Mouse (Mus musculus) forelimb bud, embryonic 11.5 days (tissue): ENCODE results near the gene Srsf1.

Source experiments
- DNase-seq: peaks from one replicate; pipeline ENCODE4 v3.0.0-alpha.2; 2012; ENCODE audit warnings: low read depth, low spot score

Gene Srsf1

DNA sequence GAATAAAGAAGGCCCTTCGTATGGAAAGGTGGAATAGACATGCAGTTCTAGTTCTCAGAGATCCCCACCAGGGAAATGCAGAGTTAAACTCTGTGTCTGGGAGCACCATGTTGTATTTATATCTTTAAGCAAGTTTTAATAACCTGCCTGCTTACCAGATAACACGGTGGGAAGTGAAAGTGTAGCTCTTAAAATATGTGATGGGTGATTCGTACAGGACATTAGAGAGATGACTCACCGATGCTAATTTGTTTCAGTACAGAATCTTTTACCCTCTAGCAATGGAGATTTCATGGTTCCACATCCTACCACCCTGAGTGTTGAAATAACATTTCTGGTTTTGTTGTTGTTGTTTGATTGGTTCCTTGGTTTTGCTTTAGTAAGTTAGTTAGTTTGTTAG lies 23.2 kb downstream of the Srsf1 start:
- DNase-seq = no peak

DNA sequence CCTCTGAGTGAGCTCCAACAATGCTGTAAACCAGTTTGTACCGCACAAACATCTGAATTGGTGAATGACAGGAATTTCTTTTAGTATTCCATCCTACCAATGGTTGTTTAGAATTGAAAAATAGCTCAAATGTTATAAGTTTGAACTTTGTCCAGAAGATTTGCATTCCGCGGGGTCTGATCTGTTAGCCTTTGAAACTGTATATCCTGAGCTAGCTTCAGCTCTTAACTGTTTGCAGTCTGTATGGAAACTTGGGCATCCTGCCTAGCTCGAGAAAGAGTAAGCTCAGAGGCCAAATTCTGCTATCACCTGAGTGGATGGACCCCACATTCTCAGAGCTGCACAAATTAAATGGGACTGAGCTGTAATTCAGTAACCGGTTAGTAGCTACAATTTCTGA lies 23.9 kb downstream of the Srsf1 start:
- DNase-seq = no peak

DNA sequence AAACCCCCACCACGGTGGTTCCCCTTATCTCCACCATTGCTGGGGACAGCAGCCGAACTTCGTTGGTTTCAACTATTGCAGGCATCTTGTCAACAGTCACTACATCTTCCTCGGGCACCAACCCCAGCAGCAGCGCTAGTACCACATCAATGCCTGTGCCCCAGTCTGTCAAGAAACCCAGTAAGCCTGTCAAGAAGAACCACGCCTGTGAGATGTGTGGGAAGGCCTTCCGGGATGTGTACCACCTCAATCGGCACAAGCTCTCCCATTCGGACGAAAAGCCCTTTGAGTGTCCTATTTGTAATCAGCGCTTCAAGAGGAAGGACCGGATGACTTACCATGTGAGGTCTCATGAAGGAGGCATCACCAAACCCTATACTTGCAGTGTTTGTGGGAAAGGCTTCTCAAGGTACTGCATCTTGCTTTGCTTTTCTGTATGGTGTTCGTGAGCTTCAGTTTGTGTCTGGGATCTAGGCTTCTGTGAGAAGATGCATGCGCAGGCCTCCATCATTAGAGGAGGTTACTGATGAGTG lies 26.2 kb downstream of the Srsf1 start:
- no peak for DNase-seq

DNA sequence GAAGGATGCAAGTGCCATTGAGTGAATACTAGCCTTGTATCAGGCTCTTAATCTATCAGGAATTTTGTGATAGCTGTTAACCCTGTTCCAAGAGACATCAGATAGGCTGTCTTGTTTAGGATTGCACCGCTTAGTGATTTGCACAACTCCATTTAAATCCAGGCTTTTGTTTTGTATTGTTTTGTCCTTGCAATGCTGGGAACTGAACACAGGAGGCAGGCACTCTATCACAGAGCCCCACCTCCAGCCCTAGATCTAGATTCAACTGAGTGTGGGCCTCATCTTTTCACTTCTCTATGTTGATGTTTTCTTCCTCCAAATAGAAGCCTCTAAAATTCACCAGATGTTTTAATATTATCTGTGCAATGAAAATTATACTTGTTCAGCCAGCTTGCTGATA lies 28.5 kb downstream of the Srsf1 start:
- DNase-seq = no peak

DNA sequence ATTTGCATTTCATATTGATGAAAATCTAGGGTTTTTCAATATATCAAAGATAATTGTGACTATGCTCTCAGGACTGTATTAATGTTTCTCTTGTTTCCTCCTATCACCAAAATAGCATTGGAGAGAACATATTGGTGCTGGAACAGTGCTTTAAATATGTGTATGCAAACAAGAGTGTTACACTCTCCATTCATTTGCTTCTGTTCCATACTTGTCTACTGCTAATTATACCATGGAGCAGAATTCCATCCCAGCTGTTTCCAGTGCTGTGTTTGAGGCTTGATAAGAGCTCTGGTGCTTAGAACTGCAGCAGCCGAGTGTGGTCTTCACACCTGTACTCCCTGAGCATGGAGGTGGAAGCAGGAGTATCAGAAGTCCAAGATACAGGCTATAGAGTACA lies 29.2 kb downstream of the Srsf1 start:
- DNase-seq = no peak

DNA sequence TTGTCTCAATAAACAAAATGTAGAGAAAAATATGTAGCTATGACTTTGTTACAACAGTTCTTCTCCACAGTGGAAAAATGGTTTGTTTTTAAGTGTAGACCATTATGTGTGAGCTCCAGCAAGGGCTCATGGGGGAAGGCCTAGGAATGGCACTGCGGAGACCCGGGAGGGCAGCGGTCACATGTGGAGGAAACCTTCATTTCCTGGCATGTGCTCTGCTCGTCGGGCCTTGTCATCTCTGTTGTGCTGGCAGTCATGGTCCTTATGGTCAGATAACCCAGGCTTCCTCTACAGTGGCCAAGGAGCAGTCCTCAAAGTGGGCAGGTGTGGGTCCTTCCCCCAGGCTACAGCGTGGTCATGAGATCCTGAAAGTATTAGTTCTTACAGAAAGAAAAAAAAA lies 36.5 kb downstream of the Srsf1 start:
- no peak for DNase-seq

DNA sequence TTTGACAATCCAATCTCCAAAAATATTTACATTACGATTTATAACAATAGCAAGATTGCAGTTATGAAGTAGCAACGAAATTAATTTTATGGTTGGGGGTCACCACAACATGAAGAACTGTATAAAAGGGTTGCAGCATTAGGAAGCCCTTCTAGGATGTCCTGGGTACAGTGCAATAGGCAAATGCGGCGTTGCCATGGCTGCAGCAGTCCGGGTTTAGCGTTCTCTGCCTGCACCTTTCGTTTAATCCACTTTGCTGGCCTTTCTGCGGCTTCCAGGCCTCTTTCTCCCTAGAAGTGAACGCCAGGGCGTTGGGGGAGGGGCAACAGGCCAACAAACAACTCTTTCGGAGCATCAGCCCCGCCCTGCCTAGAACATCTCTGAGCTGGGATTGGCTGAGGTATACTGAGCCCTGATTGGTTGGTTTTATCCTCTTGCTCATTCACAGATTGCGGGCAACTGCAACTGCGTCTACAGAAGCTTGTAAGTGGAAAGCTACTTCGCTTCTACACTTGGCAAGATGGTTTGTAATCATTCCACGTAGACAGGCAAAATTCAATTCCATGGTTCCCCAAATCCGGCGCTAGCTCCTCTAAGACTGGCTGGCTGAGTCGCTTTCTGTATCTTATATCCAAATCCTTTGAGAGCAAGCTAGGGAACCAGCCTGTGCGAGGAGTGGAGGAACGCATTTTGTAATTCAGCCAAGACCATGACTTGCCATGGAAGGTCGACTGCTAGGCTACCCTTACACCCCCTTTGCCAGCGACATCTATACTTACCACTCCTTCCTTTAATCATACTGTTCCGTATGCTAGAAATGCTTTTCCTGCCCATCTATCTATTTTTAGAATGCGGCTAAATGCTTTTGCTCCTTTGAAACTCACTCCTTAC lies 39.8 kb downstream of the Srsf1 start:
- DNase-seq = peak; percentile 96

DNA sequence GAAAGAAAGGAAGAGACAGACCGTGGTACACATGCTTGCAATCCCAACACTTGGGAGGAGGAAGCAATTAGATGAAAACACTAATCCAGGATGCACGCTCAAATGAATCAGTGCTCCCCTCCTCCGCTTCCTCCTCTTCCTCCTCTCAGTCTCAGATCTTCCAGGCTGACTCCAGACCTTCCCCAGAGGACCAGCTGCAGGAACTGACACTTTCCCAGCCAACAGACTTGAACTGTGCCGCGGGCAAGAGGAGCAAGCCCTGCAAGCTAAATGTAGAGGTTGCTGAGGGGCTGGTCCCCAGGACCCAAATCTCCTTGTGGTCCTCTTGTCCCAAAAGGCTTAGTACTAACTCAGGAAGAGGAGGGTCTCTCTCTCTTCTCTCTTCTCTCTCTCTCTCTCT lies 42.0 kb downstream of the Srsf1 start:
- no peak for DNase-seq

DNA sequence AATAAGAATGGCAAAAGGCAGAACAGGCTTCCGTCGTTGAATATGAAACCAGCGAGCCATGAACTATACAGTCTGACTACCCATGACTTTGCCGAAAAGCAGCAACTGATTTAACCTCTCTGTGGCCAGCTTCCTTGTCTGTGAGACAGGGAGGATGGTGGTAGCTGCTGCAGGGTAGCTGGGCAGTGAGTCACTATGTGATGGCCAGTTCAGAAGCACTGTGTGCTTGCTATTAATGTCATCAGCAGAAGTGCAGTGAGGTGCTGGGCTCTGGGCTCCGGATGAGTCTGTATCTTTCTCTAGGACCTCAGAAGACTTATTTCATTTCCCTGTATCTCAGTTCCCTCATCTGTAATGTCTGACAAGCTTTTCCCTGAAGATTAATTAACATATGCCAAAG lies 43.1 kb downstream of the Srsf1 start:
- DNase-seq = no peak

DNA sequence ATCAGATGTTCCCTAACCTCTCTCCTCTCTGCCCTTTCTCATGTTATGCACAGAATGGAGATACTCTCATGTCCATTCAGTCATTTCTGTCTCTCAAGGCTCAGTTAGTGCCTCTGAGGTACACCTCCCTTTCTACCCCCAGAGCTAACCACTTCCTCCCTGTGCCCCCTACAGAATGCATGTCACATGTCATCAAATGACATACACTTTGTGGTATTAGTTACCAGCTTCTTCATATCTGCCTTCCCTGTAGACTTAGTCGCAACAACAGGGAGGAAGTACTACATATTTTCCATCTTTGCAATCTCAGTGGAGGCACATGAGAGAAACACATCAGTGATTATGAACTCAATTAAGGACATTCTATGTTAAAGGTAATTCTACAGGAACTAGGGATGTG lies 44.8 kb downstream of the Srsf1 start:
- no peak for DNase-seq

DNA sequence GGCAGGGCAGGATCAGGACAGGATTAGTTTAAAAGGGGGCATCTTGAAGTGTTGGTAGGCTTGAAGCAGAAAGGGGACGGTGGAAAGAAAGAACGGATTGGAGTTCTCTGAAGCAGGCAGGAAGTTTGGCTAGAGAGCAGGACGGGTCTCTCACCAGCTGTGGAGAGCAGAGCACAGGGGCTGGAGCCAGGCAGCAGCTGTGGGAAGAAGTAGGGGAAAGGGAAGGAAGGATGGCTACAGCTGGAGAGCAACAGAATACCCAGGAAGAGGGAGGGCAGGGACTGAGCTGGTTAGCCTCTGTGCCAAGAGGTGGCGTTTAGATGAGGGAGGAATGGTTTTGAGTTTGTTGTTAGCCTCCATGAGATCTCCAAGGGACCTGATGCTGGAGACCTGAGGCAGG lies 50.0 kb downstream of the Srsf1 start:
- DNase-seq = no peak

DNA sequence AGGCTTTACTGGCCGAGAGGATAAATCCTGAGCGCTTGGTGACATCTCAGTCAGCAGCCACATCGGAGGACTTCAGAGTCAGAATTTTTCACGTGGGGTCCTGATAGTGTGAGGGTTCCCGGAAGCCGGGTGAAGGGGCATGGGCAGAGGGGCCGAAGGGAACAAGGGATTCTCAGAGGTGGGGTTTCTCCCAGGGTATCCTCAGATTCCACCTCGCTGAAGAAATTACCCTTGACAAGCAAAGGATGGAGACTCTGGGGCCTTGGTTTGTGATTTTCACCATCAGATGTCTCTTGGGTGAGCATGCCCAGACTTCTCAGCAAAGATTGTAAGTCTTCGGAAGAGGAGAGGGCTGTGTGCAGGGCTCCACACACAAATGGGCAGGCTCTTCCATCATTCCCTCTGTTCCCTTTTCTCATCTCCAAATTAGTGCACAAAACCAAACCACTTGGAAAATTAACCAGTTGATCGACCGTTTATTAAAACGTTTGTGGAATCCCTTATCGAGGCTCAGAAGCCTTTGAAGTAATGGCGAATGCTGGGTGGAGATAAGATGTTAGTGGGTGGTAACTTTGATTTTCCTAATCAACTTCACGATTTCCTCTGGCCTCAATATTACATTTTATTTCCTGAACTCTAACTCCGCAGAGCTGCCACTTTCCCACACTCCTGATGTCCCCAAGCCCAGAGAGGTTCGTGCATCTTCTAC lies 51.0 kb downstream of the Srsf1 start, which contains the start of gene Cuedc1:
Gene Cuedc1, plus strand, starts transcription at position 38 of the 709 bp plus-strand sequence.
- DNase-seq = no peak

DNA sequence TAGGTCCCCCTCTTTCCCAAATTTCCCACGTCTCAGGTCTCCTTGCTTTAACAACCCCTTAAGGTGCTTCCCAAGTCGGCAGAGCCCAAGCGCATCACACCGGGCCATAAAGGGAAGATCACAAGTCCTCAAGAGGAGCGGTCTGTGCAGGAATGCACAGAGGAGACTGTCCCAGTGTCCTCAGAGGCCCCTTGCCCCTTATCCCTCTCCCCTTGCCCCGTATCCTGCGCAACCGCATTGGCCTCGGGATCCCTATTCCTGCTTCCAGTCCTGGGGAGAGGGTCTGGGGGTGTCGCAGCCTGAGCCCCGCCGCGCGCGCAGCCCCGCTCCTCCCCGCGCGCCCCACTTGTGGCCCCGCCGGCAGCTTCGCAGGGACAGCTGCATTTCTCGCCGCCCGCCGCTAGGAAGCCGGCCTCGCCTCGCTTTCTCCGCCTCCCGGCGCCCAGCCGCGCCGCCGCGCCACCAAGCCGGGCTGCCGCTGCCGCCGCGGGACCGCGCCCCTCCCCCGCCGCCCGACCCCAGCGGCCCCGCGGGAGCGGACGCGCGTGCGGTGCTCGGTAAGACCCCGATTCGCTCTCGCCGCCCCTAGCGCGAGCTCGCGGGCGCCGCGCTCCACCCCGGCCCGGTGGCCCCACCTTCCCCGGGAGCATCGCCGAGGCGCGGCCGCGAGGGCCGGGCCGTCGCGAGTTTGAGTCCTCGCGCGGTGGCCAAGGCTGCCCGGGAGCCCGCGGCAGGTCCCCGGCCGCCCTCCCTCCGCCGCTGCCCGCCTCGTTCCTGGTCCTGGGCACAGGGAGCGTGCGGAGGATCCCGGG lies 51.8 kb downstream of the Srsf1 start:
- DNase-seq = peak; percentile 47

DNA sequence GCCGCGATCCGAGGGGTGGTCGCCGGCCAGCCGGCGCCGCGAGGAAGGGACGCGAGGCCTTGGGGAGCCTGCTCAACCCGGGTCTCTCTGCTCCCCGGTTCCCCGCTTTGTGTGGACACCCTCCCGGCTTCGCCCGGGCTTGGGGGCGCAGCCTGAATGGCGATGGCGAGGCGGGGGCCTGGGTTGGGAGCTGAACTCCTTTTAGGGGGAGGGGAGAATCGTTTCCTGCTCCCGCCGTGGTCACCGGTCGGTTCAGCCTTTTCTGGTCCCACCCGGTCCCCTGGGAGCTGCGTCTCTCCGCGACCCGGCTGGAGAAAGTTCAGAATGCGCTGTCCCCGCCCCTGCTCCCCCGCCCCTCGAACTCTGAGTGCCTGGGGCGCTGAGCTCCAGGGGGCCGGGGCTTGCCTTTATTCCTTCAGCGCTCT lies 52.4 kb downstream of the Srsf1 start:
- no peak for DNase-seq

DNA sequence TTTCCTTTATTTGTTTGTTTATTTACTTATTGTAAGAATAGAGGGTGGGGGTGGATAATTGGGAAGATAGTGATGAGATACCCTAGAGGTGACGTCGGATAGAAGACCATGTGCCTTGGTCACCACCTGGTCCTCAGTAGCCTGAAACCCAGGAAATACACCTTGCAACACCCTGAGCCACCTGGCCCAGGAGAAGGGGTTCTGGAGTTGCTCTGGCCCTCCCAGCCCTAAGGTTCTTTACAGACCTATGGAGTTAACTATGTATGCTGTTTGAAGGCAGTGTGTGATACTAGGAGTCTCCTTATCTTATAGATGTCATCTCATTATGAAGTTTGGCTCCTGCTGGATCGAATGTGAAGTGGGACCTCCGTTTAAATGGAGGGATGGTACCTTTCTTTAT lies 53.0 kb downstream of the Srsf1 start:
- no peak for DNase-seq
